In genomic region chr11:43236360-43237039, GRCm38 (mm10) we compare ENCODE assay signal across 11 mouse cellular contexts.
"Had no signal": no experiment of that assay in that cellular context is flagged by ENCODE, and none has a peak within 500 bp of the region (broad histone marks: within the 10 kb centered on the region; RNA-seq: fewer than 3 reads in every experiment).

No protein-coding gene starts in this region.

- DNase-seq: kidney, postnatal 14 days; left cerebral cortex, postnatal 4 days; lung, adult 18-20 months; right cerebral cortex, adult 18-20 months; right cerebral cortex, postnatal 25 days; thymus, postnatal 4 days had no signal

- H3K9ac ChIP-seq: kidney, embryonic 15.5 days; limb, embryonic 13.5 days; liver, embryonic 14.5 days; neural tube, embryonic 15.5 days had no signal

- H3K36me3 ChIP-seq: kidney, embryonic 15.5 days; limb, embryonic 13.5 days; neural tube, embryonic 15.5 days had no signal

- H3K4me1 ChIP-seq: kidney, embryonic 15.5 days; limb, embryonic 13.5 days had no signal

- H3K9me3 ChIP-seq: kidney, embryonic 15.5 days; limb, embryonic 13.5 days; neural tube, embryonic 15.5 days had no signal

- H3K27ac ChIP-seq: kidney, embryonic 15.5 days; limb, embryonic 13.5 days; liver, embryonic 14.5 days; neural tube, embryonic 15.5 days had no signal

- H3K4me2 ChIP-seq: kidney, embryonic 15.5 days; limb, embryonic 13.5 days; neural tube, embryonic 15.5 days had no signal

- H3K4me3 ChIP-seq: kidney, embryonic 15.5 days; limb, embryonic 13.5 days; myocyte; neural tube, embryonic 15.5 days had no signal

- H3K27me3 ChIP-seq: kidney, embryonic 15.5 days; limb, embryonic 13.5 days; neural tube, embryonic 15.5 days had no signal
